Mouse (Mus musculus): ENCODE measurements at regions not wholly inside any gene's neighbourhood (a gene's known extent, or its start where the extent isn't known, plus 50 kb on each side); places are given as distances from the start of the nearest gene placed in this dataset.

DNA sequence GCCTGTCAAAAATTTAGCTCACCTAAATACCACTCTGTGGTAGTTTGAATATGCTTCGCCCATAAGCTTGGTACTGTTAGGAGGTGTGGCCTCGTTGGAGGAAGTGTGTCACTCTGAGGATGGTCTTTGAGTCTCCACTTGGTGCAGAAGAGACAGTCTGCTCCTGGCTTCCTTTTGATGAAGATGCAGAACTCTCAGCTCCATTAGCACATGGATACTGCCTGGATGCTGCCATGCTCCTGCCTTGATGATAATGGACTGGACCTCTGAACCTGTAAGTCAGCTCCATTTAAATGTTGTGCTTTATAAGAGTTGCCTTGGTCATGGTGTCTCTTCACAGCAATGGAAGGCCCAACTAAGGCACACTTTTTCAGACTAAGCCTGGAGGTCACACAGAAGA lies 56.9 kb upstream of the Pik3r1 start:
- intact Hi-C loops (cut with DNase I) = no loop called here
- DNase-seq (ENCODE audit: low spot score in 2 of 2) = no peak

DNA sequence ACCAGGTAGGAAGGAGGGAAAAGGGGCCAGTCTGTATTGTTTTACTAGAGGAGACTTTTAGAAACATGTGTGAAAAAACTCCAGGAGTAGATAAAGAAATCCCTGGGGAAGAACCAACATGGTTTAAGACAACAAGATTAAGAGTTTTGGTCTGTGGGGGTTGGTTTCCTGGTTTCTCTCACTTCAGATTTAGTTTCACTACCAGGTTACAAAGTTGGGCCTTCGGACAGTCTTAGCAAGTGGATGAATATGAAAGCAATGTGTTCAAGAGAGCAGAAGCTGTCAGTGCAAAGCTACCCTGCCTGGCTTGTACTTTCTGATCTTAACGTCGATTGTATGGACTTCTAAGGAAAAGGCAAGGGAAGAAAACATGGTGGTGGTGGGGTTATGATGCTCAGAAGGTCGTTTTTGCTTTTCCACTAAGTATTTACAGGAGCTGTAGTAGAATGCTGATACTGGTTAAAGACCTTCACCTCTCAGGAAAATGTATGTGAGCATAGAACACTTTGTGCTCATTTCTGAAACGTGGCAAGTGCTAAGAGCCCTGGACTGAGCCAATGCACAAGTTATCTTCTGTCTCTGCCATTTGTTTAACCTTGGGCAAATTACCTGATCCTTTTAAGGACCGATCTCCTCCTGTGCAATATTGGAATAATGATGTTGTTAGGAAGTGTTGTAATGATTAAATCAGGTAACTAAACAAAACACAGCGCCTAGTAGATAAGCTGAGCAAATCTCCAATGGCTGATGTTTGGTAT lies 64.0 kb upstream of the Pik3r1 start:
- intact Hi-C loops (cut with DNase I) = no loop called here
- DNase-seq (ENCODE audit: low spot score in 2 of 2) = no peak

DNA sequence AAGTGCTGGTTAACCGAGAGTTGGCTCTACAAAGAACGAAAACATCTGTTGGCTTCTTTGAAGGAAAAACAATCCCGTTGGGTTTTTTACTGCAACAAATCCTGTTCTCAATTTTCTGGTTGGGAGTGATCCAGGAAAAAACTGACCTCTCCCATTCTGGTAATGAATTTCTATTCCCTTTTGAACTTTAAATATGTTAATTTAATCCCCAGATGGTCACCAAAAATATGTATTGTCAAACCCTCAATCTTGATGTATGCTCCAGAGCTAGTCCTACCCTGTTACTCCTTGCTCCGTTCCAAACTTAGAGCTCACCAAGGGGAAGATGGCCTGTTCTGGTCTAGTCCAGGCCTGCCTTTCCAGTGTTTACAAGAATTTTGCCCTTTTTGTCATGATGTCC lies 66.5 kb upstream of the Pik3r1 start:
- intact Hi-C loops (cut with DNase I) = no loop called here
- DNase-seq (ENCODE audit: low spot score in 2 of 2) = no peak

DNA sequence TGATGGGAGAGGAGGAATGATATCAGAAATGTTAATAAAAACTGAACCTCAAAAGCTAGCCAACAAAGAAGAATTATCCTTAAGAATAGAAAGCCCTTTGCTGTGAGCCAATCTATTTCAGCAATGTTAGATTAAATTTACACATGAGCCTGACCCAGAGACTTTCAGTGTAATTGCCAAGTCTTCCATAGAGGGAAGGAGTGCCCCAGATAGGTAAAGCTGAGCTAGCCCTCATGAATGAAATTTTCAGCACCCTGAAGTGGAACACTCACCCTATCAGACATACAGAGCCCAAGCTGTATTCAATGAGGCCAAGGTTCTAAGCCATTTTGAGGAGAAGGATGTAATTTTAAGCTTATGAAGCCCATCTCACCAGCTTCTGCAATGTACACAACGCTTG lies 69.0 kb upstream of the Pik3r1 start:
- no peak for DNase-seq (ENCODE audit: low spot score in 2 of 2)
- intact Hi-C loops (cut with DNase I) = no loop called here

DNA sequence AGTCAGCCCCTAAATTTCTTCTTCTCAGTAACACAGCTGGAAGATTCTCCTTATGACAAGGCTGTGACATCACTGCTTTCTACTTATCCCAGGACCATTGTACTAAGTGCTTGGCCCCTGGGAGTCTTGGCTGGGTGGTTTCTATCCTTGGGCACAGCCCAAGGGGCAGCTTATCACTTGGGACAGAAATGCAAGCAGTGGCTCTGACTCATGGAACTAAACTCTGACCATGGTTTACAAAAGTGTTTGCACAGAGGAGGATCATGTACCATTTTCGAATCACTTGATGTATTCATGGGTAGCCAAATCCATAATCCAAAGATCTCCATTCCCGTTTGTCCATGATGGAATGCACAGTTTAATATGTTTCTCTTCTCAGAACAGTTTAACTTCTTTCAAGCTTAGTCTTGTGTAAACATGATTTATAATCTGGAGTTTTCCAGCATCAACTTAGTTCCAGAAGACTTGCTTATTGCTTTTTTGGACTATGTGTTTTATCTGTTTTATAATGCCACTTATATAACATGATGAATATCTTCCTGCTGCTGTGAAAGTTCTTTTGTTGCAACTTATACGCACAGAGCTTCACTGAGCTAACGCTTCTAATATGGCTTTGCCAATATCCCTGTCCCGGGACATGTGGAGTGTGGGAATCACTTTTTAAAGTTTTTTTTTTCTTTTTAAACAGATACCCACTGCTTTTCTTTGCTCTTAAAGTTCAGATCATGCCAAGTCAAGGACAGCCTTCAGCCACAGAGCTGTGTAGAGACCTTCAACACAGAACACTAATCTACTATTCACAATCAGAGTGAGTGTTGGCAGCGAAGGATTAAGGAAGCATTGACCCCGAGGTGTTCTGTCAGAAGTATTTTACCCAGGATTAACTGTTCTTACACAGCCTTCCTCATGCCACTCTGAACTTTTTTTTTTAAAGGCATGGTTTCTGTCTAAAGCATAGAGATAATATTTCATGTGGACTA lies 76.7 kb upstream of the Pik3r1 start:
- intact Hi-C loops (cut with DNase I) = no loop called here
- no peak for DNase-seq (ENCODE audit: low spot score in 2 of 2)

DNA sequence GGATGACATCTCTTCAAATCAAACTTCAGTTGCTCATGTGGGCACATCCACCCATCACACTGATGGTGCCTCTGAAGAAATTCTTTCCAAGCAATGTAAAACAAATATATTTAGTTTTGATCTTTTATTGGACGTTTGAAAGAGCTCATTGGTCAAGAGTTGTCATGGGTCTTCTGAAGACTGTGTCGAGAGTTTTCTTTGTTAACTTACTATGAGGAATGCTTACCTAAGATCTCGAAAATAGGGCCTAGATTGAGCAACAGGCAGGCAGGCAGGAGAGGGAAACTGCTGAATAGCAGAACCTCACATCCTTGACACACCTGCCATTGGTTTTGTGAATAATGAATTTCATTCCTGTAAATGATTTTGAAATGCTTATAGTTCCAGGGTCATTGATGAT lies 78.0 kb upstream of the Pik3r1 start:
- no peak for DNase-seq (ENCODE audit: low spot score in 2 of 2)
- intact Hi-C loops (cut with DNase I) = no loop called here

DNA sequence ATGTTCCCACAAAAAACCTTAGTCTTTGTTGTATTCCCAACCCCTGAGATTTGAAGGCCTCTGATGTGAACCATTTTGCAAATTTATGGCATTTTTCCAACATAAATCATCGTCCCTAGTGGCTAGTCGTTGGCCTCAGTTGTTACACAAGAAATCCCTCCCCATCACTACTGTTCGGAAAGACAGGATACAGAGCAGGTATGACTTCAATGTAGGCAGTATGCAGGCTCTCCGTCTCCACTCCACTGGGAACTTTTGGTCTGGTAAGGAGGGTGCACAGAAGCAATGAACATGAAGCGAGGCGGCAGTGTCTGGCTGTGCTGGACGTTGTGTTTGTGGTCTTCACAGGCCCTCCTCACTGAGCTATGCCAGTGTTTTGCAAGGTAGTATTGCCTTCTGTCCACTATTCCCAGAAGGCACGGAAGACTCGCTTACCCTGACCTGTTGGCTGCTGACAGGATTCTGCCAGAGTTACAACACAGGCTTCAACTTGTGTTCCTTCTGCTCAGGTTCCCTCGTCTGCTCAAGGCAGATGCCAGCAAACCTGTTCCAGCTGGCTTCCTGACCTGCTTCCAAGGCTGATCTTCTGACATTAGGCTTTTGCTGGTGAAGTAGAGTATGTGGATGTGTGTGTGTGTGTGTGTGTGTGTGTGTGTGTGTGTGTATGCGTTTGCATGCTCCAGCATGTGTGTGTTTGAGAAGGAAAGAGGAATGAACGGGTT lies 80.0 kb upstream of the Pik3r1 start:
- DNase-seq (ENCODE audit: low spot score in 2 of 2) = no peak

DNA sequence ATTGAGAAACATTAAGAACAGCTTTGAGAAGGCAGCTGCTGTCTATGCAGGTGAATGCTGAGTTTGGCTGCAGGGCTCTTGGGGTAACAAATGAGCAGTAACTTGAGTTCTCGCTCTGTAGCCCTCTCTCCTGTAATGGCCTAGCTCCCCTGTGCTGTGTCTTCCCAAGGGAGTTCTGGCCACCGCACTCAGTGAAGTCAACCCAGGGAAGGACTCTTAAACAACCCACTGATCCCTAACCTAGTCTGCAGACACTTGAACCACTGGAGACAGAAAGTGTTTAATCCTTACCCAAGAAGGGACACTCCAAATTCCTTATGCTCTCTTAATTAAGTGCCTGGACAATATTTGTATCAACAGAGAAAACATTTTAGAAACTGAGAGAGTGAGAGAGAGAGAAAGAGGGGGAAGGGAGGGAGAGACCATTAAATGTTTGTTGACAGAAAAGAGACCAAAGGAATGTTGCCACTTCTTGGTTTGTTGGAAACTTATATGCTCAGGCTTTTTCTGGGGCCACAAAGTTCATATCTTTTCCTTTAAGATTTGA lies 80.7 kb upstream of the Pik3r1 start:
- DNase-seq (ENCODE audit: low spot score in 2 of 2) = no peak
- intact Hi-C loops (cut with DNase I) = no loop called here

More for the DNA sequence above, 80.0 kb upstream of the Pik3r1 start:
- intact Hi-C loops (cut with DNase I) = no loop called here

DNA sequence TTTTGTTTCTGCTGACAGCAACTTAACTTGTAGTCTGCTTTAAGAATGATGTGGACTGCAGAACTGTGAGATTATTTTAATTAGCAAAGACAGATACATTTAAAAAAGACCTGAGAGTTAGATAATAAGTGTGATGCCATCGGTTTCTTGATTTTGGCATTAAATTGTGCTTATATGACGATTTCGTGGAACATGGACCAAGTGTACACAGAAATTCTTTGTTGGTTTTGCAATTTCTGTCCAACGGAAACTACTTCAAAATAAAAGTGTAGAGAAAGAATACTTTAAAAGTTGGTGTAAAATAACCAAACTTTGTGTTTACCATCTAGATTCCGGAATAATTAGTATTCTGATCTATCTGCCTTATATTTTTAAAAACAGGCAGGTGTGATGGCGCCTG lies 81.4 kb upstream of the Pik3r1 start:
- DNase-seq (ENCODE audit: low spot score in 2 of 2) = no peak
- intact Hi-C loops (cut with DNase I) = no loop called here

DNA sequence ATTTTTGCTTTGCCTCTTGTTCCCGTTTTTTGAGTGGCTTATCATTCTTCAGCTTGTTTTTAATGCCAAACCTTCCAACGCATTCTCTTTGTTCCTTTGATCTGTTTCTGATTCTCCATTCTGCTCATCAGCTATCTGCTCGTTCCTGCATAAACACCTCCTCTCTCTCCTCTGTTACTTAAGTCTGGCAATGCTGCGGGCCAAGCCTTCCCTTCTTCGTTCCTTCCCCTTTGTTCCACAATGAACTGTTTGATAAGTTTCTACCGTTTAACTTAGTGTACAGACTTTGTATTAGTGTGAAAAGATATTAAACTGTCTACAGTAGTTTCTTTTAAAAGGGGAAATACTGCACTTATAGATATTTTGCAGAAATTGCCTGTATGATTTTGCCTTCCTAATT lies 83.3 kb upstream of the Pik3r1 start:
- intact Hi-C loops (cut with DNase I) = no loop called here

DNA sequence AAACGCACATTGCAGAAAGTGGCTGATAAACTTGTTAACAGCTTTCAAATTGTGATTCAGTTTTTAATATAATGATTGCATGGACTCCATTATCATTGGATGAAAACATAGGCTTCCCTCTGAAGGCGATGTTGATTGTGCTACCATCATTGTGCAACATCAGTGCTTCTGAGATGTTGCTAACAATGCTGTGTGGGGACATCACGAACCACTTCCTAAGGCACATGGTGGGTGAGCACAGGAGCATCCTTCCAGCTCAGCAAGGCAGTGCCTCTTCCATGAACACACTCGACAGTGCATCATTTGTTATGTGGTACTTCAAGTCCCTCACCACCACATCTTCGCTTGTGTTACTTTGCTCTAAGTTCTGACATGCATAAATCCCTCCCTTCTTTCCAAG lies 84.9 kb upstream of the Pik3r1 start:
- intact Hi-C loops (cut with DNase I) = no loop called here
- no peak for DNase-seq (ENCODE audit: low spot score in 2 of 2)

More for the DNA sequence above, 83.3 kb upstream of the Pik3r1 start:
- DNase-seq (ENCODE audit: low spot score in 2 of 2) = no peak

DNA sequence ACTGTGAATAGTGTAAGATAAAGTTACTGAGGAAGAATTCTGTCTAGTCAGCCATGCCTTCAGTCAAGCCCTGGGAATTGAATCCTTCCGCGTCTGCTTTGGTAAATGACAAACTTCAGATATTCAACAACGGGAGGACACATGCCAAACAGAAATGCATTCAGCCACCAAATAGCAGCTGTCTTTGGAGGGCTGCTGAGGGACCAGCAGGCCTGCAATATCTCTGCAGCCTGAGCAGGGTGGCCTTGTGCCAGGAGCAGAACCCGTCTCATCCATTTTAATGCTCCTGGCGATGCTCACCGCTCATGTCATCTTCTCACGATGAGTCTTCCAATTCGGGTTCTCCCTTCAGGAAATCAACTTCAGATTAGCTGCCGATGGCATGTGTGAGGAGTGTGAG lies 87.1 kb upstream of the Pik3r1 start:
- intact Hi-C loops (cut with DNase I) = no loop called here
- DNase-seq (ENCODE audit: low spot score in 2 of 2) = peak; percentile 34 to 40

DNA sequence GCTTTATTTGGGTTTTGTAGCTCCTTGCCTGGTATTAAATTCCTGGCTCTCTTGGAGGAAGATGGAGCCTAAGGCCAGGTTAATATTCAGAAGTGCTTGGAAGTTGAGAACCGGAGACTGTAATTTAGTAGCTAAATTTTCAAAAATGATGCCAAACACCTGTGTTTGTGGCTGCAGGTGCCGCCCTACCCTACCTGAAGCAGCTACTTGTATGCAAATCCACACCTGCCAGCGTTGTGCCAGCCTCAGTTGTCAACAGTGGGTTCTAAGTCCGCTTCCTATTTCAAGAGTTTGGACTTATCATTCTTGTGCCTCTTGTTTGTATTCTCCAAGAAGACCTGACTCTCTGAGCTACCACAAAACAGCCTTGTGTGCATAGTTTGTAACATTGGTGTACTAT lies 92.7 kb upstream of the Pik3r1 start:
- intact Hi-C loops (cut with DNase I) = no loop called here
- DNase-seq (ENCODE audit: low spot score in 2 of 2) = no peak

DNA sequence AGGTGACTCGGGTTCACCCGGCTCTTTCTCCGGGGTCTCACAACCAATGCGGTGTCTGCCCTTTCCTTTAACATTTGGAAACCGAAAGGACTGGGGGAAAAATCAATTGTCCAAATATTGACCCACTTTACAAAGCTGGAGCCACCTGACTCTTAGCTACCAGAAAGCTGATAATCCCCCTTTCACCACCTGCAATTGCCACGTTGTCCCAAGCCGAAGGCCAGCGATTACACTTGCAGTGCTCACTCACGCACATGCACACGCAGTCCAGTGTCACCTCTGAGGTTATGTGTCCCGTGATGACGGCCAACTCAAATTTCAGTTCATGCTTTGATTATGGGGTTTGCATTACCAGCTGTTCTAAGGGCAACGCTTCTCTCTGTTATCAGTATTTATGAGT lies 94.0 kb upstream of the Pik3r1 start:
- intact Hi-C loops (cut with DNase I) = no loop called here
- no peak for DNase-seq (ENCODE audit: low spot score in 2 of 2)

DNA sequence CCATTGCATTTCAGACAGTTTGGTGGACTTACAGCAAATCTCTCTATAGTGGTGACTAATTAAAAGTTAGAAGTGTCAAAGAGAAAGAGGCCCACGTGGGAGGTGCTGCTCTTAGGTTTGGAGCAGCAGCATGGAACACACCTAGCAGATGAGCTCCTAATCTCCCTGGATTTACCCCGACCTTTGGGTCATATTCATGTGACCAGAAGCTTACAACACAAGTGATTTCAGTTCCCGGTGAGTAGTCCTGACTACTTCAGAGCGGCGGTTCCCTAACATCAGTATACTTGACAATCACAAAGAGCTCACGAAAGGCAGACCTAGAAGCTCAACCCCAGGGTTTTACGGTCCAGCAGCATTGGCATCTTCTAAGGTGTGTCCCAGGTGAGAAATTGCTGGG lies 95.0 kb upstream of the Pik3r1 start:
- intact Hi-C loops (cut with DNase I) = no loop called here
- no peak for DNase-seq (ENCODE audit: low spot score in 2 of 2)

DNA sequence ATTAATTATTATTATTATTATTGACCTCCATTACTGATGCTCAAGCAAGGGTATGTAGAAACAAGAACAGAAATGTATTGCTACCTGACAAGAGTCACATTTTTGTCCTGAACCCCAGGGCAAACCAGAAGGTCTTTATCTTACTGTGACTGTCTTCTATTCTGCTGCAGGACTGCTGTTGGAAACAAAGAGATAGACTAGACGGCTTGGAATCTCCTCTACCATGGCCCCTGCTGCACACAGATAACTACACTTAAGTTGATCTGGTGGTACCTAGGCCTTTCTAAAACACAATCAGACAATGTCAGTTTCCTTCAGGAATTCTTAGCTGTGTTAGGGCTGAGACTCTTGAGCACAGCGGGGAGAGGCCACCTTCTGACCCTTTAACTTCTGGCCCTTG lies 95.6 kb upstream of the Pik3r1 start:
- no peak for DNase-seq (ENCODE audit: low spot score in 2 of 2)
- intact Hi-C loops (cut with DNase I) = no loop called here

DNA sequence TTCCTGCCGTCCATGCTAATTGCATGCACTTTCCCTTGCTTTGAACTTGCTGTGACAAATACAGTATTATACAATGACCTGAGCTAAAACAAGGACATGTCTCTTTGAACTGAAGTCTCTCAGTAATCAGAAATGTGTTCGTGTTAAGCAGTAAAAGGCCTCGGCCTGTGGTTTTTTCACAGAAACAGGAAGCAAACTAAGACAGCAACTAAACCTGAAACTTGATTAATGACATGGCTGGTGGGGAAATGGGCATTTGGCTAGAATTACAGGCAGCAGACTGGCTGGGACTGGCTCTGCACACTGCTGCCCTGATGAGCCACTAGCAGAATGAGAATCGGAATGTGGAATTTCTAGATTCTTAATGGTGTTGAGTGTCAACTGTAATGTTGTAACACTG lies 98.8 kb upstream of the Pik3r1 start:
- no peak for DNase-seq (ENCODE audit: low spot score in 2 of 2)
- intact Hi-C loops (cut with DNase I) = no loop called here

DNA sequence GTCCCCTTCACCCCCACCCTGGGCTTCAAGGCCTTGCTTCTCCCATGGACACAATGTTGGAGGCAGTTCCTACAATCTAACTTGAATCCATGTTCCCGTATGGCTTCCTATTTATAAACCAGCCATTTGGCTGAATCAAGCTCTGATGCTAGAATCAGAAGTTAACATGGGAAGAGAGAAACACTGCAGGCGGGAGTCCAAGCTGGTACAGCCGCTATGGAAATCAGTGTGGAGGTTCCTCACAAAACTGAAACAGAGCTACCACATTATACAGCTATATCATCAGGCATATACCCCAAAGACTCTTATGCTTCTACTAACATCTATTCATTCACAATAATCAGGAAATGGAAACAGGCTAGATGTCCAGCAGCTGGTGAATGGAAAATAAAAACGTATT lies 106.7 kb upstream of the Pik3r1 start:
- peak; percentile 52 to 66 for DNase-seq (ENCODE audit: low spot score in 2 of 2)
- intact Hi-C loops (cut with DNase I) = no loop called here

DNA sequence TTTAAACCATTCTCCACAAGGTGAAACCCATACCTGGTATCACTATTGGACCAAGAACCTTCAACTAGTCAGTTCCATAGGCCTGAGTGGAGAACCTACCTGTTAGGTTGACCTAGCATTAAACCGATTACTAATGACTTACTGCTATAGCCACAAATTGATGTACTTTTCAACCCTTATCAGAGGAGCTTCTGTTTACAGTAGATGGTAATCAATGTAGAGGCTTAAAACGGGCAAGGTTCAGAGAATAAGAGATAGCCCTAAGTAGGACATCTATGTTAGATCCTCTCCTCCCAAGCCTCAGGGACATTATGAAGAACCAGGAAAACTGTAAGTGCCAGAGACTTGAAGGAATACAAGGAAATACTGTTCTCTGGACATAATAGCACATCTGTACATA lies 108.1 kb upstream of the Pik3r1 start:
- no peak for DNase-seq (ENCODE audit: low spot score in 2 of 2)
- intact Hi-C loops (cut with DNase I) = no loop called here

DNA sequence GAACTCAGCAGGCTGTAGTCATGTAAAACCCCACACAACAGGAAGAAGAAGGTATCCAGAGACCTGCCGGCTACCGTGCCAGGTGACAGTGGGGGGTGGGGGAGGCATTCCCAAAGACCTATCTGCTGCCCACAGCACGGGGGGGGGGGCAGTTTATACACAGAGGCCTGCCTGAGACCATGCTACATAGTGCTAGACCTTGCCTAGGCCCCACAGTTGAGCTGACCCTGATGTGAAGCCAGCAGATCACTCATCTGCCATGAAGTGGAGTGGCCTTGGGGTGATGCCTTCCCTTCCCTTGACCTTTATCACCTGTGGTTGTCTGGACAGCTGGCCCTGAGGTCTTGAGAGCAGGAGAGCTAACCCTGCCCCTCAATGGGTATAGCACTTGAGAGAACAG lies 108.6 kb upstream of the Pik3r1 start:
- no peak for DNase-seq (ENCODE audit: low spot score in 2 of 2)

More for the DNA sequence above, 108.6 kb upstream of the Pik3r1 start:
- intact Hi-C loops (cut with DNase I) = no loop called here
